Mouse (Mus musculus): ENCODE results near the gene Pld3. TPM values are rescaled to one million over a fixed set of nuclear protein-coding genes. Genes with fewer than 3 reads are reported as not detected.

Pld3 gene
- polyA plus RNA-seq, 1 experiment from 2014 or later, result 62.5 TPM

DNA sequence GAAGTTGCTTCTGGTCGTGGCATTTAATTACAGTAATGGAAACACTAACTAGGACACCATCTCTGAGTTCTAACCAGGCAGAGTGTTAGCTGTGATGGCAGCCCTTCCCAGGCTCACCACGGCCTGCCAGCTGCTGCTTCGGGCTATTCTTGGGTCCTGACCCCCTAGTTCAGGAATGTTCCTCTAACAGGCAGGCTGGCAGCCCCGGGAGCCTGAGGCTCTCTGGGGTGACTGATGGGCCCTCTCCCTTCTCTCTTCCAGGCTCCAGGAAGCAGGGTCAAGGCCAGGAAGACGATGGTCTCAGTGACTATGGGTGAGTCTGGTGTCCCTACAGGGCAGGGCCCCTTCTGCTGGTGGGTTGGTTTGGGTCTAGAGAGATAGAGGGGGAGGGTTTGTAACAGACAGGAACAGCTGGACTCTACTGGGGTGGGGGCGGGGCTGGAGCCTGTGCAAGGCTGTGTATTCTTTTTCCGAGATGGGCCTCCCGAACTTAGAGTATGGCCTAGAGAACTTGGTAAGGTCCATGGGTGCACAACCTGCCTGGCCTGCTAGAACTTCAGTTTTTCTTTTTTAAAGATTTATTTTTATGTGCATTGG is 7.4 kb upstream of the Pld3 start:
- Histone ChIP-seq H3K4me1 (peaks cover 26% of the 10 kb centered on the region), H3K36me3 (peaks cover 78% of the 10 kb centered on the region), H3K27me3 (replicated peaks) (no peaks in the 10 kb centered on the region), H3K27ac (replicated peaks) (peak overlapping the region; percentile 87), H3K9me3 (no peaks in the 10 kb centered on the region), H3K4me2 (peak overlapping the region; percentile 52), H3K4me3 (peak overlapping the region; percentile 25), H3K9ac (peak overlapping the region; percentile 58)
- ATAC-seq (ENCODE audit: extremely low read depth, insufficient number of reproducible peaks, low FRiP score, low TSS enrichment), result peak; percentile 51
- 43% methylated on average over 8 of the region's 8 CpGs for WGBS

DNA sequence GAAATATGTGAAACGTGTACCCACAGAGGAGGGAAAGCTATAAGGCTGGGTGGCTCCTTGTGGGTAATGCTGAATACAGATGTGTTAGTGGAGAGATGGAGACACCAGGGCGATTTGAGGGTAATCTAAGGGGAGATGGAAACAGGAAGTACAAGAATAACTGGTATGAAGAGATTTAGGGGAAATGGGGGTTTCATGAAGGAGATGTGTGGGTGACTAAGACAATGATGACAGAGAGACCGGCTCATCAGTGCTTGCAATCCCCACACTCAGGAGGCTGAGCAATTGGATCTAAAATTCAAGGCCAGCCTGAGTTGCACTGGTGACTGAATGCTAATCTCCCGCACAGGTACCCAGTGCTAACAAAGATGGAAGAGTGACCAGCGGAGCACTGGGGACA is 948 bp downstream of the Pld3 start:
- Histone ChIP-seq H3K27me3 (replicated peaks) (no peaks in the 10 kb centered on the region), H3K27ac (replicated peaks) (no peak overlapping the region), H3K4me3 (peak overlapping the region; percentile 78), H3K36me3 (peaks cover 21% of the 10 kb centered on the region), H3K4me1 (peaks cover 20% of the 10 kb centered on the region), H3K4me2 (peak overlapping the region; percentile 94), H3K9ac (peak overlapping the region; percentile 91), H3K9me3 (no peaks in the 10 kb centered on the region)
- ATAC-seq (ENCODE audit: extremely low read depth, insufficient number of reproducible peaks, low FRiP score, low TSS enrichment), result no peak
- WGBS, result 55% methylated on average over 5 of the region's 5 CpGs

DNA sequence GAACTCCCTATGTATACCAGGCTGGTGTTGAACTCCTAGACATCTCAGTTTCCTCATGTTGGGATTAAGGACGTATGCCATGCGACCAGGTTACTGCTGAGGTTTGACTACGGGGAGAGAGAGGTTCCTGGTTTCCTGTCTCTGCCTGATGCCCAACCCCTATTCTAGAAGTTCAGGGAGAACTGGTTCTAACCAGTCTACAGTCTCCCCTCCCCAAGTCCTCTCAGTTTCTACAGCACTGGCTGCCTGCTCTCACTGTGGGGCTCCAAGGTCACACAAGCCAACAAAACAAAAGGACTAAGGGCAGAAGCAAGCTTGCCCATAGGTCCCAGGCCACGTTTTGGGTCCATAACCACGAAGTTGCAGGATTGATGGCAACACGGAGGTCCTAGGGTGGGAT is 3.4 kb downstream of the Pld3 start:
- Histone ChIP-seq H3K36me3 (peaks cover under 1% of the 10 kb centered on the region; the same call in 1 of the 2 replicates), H3K4me3 (no peak overlapping the region), H3K4me2 (no peak overlapping the region), H3K27ac (replicated peaks) (no peak overlapping the region), H3K9ac (0 out of 2 replicates have a peak overlapping the region, but pooled peaks have one; percentile 29), H3K4me1 (peaks cover 25% of the 10 kb centered on the region), H3K9me3 (no peaks in the 10 kb centered on the region), H3K27me3 (replicated peaks) (no peaks in the 10 kb centered on the region)
- ATAC-seq (ENCODE audit: extremely low read depth, insufficient number of reproducible peaks, low FRiP score, low TSS enrichment), result no peak
- 64% methylated on average over 6 of the region's 6 CpGs for WGBS

DNA sequence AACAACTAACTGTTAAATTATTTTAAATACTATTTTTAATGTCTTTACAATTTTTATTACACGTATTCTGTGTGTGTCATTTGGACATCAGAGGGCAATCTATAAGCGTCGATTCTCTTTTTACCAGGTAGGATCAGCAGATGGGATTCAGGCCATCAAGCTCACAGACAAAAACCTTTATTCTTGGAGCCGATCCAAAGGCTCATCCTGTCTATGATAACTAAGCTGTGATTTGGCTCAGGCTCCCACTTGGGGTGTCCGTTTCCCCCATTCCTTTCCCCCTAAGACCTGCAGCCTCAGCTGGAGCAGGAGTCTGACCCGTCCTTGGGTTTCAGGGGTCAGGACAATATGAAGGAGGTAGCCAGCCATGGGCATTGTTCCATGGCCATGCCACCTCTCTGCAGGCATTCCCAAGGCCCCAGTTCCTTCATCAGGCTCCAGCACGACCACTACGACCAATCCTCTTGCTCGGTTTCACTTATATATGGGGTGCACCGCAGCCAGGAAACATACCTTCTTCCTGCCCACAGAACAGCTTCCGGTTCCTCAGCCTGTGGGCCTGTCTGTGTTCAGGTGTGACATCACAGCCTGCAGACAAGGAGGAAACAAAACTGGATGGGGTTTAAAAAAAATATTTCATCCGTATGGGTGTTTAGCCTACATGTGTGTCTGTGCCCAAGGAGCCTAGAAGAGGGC is 8.2 kb downstream of the Pld3 start:
- Histone ChIP-seq H3K36me3 (peaks cover 9% of the 10 kb centered on the region), H3K9ac (no peak overlapping the region), H3K27ac (replicated peaks) (no peak overlapping the region), H3K9me3 (no peaks in the 10 kb centered on the region), H3K4me1 (peaks cover 32% of the 10 kb centered on the region), H3K4me3 (no peak overlapping the region), H3K4me2 (no peak overlapping the region), H3K27me3 (replicated peaks) (no peaks in the 10 kb centered on the region)
- WGBS, result 76% methylated on average over 12 of the region's 12 CpGs
- ATAC-seq (ENCODE audit: extremely low read depth, insufficient number of reproducible peaks, low FRiP score, low TSS enrichment), result no peak

DNA sequence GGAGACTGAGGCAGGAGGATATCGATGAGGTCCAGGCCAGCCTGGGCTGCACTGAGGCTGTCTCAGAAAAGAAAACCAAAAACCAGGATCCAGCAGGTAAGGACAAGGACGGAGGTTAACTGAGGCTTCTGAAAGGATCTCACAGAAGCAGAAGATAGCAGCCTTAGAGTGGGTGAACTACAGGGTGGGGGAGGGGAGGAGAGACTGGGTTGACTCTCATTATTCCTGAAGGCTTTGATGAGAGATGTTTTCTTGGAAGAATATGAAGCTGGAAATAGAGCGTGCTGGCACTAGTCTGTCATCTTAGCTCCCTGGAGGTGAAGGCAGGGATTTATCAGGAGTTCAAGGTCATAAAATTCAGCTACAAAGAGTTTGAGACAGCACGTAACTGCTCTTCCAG is 9.2 kb downstream of the Pld3 start:
- H3K9ac ChIP-seq, result 0 out of 2 replicates have a peak overlapping the region, but pooled peaks have one; percentile 28
- H3K27me3 ChIP-seq (replicated peaks), result no peaks in the 10 kb centered on the region
- H3K27ac ChIP-seq (replicated peaks), result peak overlapping the region; percentile 20
- no peak overlapping the region for H3K4me3 ChIP-seq
- H3K4me2 ChIP-seq, result no peak overlapping the region
- no peak for ATAC-seq (ENCODE audit: extremely low read depth, insufficient number of reproducible peaks, low FRiP score, low TSS enrichment)
- H3K9me3 ChIP-seq, result no peaks in the 10 kb centered on the region
- peaks cover 32% of the 10 kb centered on the region for H3K4me1 ChIP-seq
- H3K36me3 ChIP-seq, result peaks cover 18% of the 10 kb centered on the region
- WGBS, result 66% methylated on average over 4 of the region's 4 CpGs

DNA sequence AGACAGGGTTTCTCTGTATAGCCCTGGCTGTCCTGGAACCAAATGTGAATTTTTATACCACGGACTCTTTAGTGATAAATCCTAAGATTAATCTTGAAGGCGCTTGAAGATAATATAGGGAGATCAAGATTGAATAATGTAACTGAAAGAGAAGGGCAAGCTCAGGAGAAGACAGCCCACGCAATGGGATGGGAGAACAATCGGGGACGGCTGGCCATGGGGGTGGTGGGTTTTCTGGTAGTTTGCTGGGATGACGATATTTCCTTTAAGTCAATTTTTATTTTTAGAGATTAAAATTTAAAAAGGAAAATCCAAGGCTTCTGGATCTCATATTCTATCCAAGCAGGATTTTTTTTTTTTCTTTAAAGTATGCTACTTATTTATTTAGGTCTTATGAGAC is 10.0 kb downstream of the Pld3 start:
- H3K4me3 ChIP-seq, result peak overlapping the region; percentile 65
- H3K4me1 ChIP-seq, result peaks cover 32% of the 10 kb centered on the region
- no peak for ATAC-seq (ENCODE audit: extremely low read depth, insufficient number of reproducible peaks, low FRiP score, low TSS enrichment)
- peak overlapping the region; percentile 88 for H3K9ac ChIP-seq
- no peaks in the 10 kb centered on the region for H3K27me3 ChIP-seq (replicated peaks)
- H3K27ac ChIP-seq (replicated peaks), result no peak overlapping the region
- peaks cover 21% of the 10 kb centered on the region for H3K36me3 ChIP-seq
- 37% methylated on average over 6 of the region's 6 CpGs for WGBS
- H3K9me3 ChIP-seq, result no peaks in the 10 kb centered on the region
- peak overlapping the region; percentile 99 for H3K4me2 ChIP-seq

DNA sequence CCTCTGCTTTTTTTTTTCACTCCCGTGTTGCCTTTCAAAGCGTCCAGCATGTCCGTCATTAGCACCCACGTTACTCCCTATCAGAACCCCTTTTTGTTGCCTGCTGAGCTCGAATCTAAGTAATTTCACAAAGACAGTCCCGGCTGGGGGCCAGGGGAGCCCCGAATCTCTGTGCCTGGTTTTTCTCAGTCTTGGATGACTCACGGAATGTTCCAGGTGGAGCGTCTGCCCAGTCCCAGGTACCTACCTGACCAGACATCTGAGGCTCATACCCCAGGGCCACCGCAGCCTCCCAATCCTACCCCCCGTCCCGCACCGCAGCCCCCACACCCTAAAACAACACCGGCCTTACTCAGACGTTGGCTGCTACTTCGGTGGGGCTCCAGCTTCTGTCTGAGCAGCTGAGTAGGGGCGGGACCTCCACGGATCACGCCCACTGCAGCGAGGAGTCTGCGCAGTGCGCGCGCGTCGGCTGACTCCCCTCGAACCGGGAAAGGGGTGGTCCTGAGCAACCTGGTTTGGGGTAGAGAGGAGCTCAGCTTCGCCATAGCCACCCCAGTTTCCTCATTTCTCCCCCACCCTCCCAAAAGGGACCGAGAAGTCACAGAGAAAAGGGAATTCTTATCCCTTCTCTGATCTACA is 10.5 kb downstream of the Pld3 start:
- Histone ChIP-seq H3K36me3 (peaks cover 27% of the 10 kb centered on the region), H3K27me3 (replicated peaks) (no peaks in the 10 kb centered on the region), H3K9ac (peak overlapping the region; percentile 88), H3K4me1 (peaks cover 32% of the 10 kb centered on the region), H3K27ac (replicated peaks) (peak overlapping the region; percentile 30; the same call in 1 of the 2 replicates), H3K4me2 (peak overlapping the region; percentile 99), H3K4me3 (peak overlapping the region; percentile 65), H3K9me3 (no peaks in the 10 kb centered on the region)
- peak; percentile 81; the same call in 1 of the 2 replicates for ATAC-seq (ENCODE audit: extremely low read depth, insufficient number of reproducible peaks, low FRiP score, low TSS enrichment)
- 1% methylated on average over 30 of the region's 30 CpGs for whole genome bisulfite sequencing

DNA sequence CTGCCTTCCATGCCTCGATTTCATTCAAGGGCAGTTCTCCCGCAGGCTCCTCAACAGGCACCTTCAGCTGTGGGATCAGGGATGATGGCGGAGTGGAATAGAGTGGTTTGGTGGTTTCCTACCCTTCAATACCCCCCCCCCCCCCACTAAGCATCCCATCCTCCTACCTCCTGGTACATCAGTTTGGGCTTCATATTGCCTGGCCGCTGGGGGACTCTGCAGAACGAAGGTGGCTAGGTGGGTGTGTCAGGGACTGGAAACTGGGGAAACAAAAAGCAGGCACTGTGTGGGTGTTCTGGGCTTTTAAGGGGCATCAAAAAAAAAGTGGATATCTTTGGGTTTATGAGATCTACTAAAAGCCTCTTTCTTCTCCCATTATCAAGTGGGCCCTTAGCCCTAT is 11.1 kb downstream of the Pld3 start:
- WGBS, result 58% methylated on average over 5 of the region's 5 CpGs
- no peak overlapping the region for H3K27ac ChIP-seq (replicated peaks)
- H3K27me3 ChIP-seq (replicated peaks), result no peaks in the 10 kb centered on the region
- ATAC-seq (ENCODE audit: extremely low read depth, insufficient number of reproducible peaks, low FRiP score, low TSS enrichment), result no peak
- H3K4me3 ChIP-seq, result peak overlapping the region; percentile 65
- H3K9ac ChIP-seq, result peak overlapping the region; percentile 88
- H3K9me3 ChIP-seq, result no peaks in the 10 kb centered on the region
- H3K4me2 ChIP-seq, result peak overlapping the region; percentile 99
- H3K36me3 ChIP-seq, result peaks cover 33% of the 10 kb centered on the region
- peaks cover 32% of the 10 kb centered on the region for H3K4me1 ChIP-seq

DNA sequence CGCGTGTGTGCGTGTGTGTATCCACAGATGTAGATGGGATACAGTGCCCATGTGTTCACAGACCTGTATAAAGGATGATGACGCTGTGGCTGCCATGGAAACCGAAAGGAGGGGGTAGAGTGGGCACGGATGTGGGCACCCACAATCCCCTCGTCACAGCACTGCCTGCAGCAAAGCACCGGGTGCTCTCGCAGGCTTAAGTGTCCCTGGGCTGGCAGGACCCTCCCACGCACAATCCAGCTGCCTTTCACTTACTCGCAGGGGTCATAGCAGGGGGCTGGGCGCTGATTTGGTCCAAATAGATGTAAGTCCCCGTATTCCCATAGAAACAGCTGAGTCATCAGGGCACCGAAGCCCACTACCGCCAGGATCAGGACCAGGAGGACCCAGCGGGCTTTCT is 11.6 kb downstream of the Pld3 start:
- Histone ChIP-seq H3K4me2 (peak overlapping the region; percentile 99; the same call in 1 of the 2 replicates), H3K36me3 (peaks cover 38% of the 10 kb centered on the region), H3K4me3 (peak overlapping the region; percentile 65), H3K9me3 (no peaks in the 10 kb centered on the region), H3K4me1 (peaks cover 32% of the 10 kb centered on the region), H3K9ac (peak overlapping the region; percentile 88), H3K27ac (replicated peaks) (no peak overlapping the region), H3K27me3 (replicated peaks) (no peaks in the 10 kb centered on the region)
- WGBS, result 75% methylated on average over 16 of the region's 16 CpGs
- ATAC-seq (ENCODE audit: extremely low read depth, insufficient number of reproducible peaks, low FRiP score, low TSS enrichment), result no peak; the same call in 1 of the 2 replicates

DNA sequence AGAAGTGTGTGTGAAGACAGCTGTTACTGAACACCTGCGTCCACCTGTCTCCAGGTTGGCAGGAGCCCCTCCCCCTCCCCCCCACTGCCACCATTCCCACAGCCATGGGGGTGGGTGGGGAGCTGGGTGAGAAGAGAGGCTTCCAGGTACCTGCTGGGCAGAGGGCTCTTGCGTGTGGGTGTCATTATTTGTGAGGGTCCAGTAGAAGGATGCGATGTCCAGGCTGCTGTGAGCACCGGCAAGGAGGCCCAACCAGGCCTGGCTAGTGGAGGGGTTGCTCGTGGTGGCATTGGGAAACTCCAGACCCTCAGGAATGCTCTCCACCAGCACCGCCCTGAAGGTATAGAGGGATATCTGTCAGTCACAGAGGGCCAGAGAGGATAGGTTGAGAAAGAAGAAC is 12.1 kb downstream of the Pld3 start:
- H3K4me2 ChIP-seq, result 0 out of 2 replicates have a peak overlapping the region, but pooled peaks have one; percentile 3
- H3K9me3 ChIP-seq, result no peaks in the 10 kb centered on the region
- 79% methylated on average over 6 of the region's 6 CpGs for WGBS
- H3K36me3 ChIP-seq, result peaks cover 43% of the 10 kb centered on the region
- no peak overlapping the region for H3K4me3 ChIP-seq
- H3K4me1 ChIP-seq, result peaks cover 32% of the 10 kb centered on the region
- ATAC-seq (ENCODE audit: extremely low read depth, insufficient number of reproducible peaks, low FRiP score, low TSS enrichment), result no peak
- 0 out of 2 replicates have a peak overlapping the region, but pooled peaks have one; percentile 21 for H3K9ac ChIP-seq
- no peak overlapping the region for H3K27ac ChIP-seq (replicated peaks)
- no peaks in the 10 kb centered on the region for H3K27me3 ChIP-seq (replicated peaks)

DNA sequence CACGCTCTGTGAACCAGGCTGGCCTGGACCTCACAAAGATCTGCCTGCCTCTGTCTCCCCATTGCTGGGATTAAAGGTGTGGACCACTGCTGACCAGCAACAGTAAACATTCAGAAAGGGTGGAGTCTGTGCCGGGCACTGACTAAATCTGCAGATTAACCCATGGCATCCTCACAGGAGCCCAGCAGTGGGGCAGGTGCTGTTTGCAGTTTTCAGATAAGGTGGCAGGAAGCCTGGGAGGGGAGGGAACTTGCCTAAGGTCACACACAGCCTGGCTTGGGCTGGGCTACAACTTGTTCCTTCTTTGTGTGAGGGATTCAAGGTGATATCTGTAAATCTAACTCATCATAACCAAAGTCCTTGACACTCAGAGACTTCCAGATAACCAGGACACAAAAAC is 12.5 kb downstream of the Pld3 start:
- Histone ChIP-seq H3K9me3 (no peaks in the 10 kb centered on the region), H3K36me3 (peaks cover 47% of the 10 kb centered on the region), H3K9ac (no peak overlapping the region; the same call in 1 of the 2 replicates), H3K27me3 (replicated peaks) (no peaks in the 10 kb centered on the region), H3K4me2 (0 out of 2 replicates have a peak overlapping the region, but pooled peaks have one; percentile 3), H3K27ac (replicated peaks) (no peak overlapping the region), H3K4me3 (no peak overlapping the region), H3K4me1 (peaks cover 34% of the 10 kb centered on the region)
- ATAC-seq (ENCODE audit: extremely low read depth, insufficient number of reproducible peaks, low FRiP score, low TSS enrichment), result no peak
- WGBS, result 61% methylated on average over 2 of the region's 2 CpGs
